Mouse (Mus musculus) hindbrain, postnatal 0 days (tissue): Measurements from ENCODE around the gene Prpf6. TPM values are rescaled to one million over a fixed set of nuclear protein-coding genes. Genes with fewer than 3 reads are reported as not detected.
A peak's percentile ranks its signal among the peaks of the same experiment; 100 is the strongest.

Experiments
- ATAC-seq: fragments of 200-750 bp; cut with Nextera tagmentation; 2 replicates; pipeline ENCODE4 v1.8.0; 2017; ENCODE audit warnings: mild to moderate bottlenecking, moderate TSS enrichment, moderate library complexity
- DNase-seq: peaks from one replicate; pipeline ENCODE4 v3.0.0-alpha.2; 2015; ENCODE audit warnings: low spot score
- H3K27ac ChIP-seq: fragments of 300-500 bp; sonication (generic); 2 replicates; pipeline ENCODE4 v1.5.1; 2014; ENCODE audit warnings: mild to moderate bottlenecking
- H3K27me3 ChIP-seq: fragments of 300-500 bp; sonication (generic); 2 replicates; pipeline ENCODE4 v1.6.1; 2014; ENCODE audit warnings: low read length, mixed read lengths; ENCODE audit not compliant: insufficient read depth
- H3K36me3 ChIP-seq: fragments of 300-500 bp; sonication (generic); 2 replicates; pipeline ENCODE4 v1.6.1; 2014; ENCODE audit warnings: low read length, mixed read lengths; ENCODE audit not compliant: insufficient read depth
- H3K4me1 ChIP-seq: fragments of 300-500 bp; sonication (generic); 2 replicates; pipeline ENCODE4 v1.6.1; 2014; ENCODE audit warnings: antibody characterized with exemption, low read length, mixed read lengths; ENCODE audit not compliant: insufficient read depth
- H3K4me2 ChIP-seq: fragments of 300-500 bp; sonication (generic); 2 replicates; pipeline ENCODE4 v1.6.1; 2014; ENCODE audit warnings: low read depth, mild to moderate bottlenecking, low read length, moderate library complexity, mixed read lengths
- H3K4me3 ChIP-seq: fragments of 300-500 bp; sonication (generic); 2 replicates; pipeline ENCODE4 v1.5.1; 2014; ENCODE audit warnings: low read length
- H3K9ac ChIP-seq: fragments of 300-500 bp; sonication (generic); replicated peaks from 2 replicates; pipeline ENCODE4 v1.6.1; 2014; ENCODE audit warnings: mild to moderate bottlenecking, low read length, moderate library complexity, mixed read lengths
- H3K9me3 ChIP-seq: fragments of 300-500 bp; sonication (generic); 2 replicates; pipeline ENCODE4 v1.6.1; 2016; ENCODE audit warnings: low read length, mixed read lengths
- CTCF ChIP-seq: IDR thresholded peaks from 2 replicates; pipeline ENCODE4 v1.5.1; 2016; ENCODE audit warnings: antibody characterized with exemption, control low read depth, low read depth
- WGBS: fragments of 180-500 bp; shearing (Covaris S2); extraction: QIAGEN DNeasy Blood & Tissue Kit; methylation state at CpG from one replicate; pipeline ENCODE4 v1.1.7; 2014; 5-methylcytosine and 5-hydroxymethylcytosine counted together
- polyA plus RNA-seq: library from polyadenylated mRNA; unstranded; fragments of >200 nt; fragmentation: Nextera tagmentation; extraction: Ambion mirVana; gene quantifications from 2 replicates; pipeline ENCODE4 v1.2.1, GENCODE M21; 2015
- total RNA-seq: library from RNA; depleted of rRNA; stranded (reverse); fragments of >200 nt; gene quantifications from 2 replicates; pipeline ENCODE4 v1.2.3, GENCODE M21; 2014

Prpf6 gene
- total and polyA plus RNA-seq, 2 experiments from 2014 or later: 32.3 to 39.8 TPM

DNA sequence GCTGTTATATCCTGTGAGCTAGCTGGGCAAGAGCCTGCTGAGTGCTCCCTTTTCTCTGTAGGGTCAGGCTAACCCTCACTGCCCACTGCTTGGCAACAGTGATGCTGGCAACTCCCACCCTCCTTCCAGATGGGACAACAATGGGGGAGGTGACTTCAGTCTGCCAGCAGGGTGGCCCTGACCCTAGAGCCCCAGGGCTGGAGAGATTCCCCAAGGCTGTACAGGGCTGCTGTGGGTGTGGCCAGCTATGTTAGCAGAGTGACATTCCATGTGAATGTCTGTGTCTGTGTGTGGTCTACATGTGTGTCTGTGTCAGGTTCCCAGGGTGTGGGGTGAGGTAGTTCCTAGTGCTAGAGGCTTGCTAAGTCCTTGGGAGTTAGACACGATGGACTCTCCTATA is 81.8 kb downstream of the Prpf6 start:
- TF ChIP-seq CTCF: no peak
- H3K4me3 ChIP-seq: no peak overlapping the region
- H3K9ac ChIP-seq: no peak overlapping the region
- H3K4me1 ChIP-seq: peaks cover 32% of the 10 kb centered on the region
- ATAC-seq: peak; percentile 22; the same call in 1 of the 2 replicates
- DNase-seq: no peak
- WGBS: 52% methylated on average over 1 of the region's 1 CpGs
- no peak overlapping the region; the same call in 1 of the 2 replicates for H3K27ac ChIP-seq
- no peaks in the 10 kb centered on the region for H3K9me3 ChIP-seq
- no peak overlapping the region for H3K4me2 ChIP-seq
- no peaks in the 10 kb centered on the region; the same call in 1 of the 2 replicates for H3K36me3 ChIP-seq
- peaks cover 31% of the 10 kb centered on the region for H3K27me3 ChIP-seq

- peaks cover 24% of the 10 kb centered on the region for H3K27me3 ChIP-seq
- 76% methylated on average over 4 of the region's 4 CpGs for WGBS
- no peaks in the 10 kb centered on the region for H3K36me3 ChIP-seq
- H3K4me1 ChIP-seq: peaks cover 32% of the 10 kb centered on the region
- DNase-seq: no peak
- peak overlapping the region; percentile 36; the same call in 1 of the 2 replicates for H3K27ac ChIP-seq
- H3K9me3 ChIP-seq: no peaks in the 10 kb centered on the region
- no peak for TF ChIP-seq CTCF
- no peak overlapping the region for H3K9ac ChIP-seq
- H3K4me3 ChIP-seq: no peak overlapping the region
- ATAC-seq: no peak
- no peak overlapping the region for H3K4me2 ChIP-seq
These were observed 83.3 kb downstream of the Prpf6 start for GRCm38 (mm10) chr2:181674934-181675333.

- no peak for TF ChIP-seq CTCF
- DNase-seq: peak; percentile 66
- WGBS: 3% methylated on average over 14 of the region's 14 CpGs
- ATAC-seq: peak; percentile 31; the same call in 1 of the 2 replicates
- Histone ChIP-seq H3K9ac (no peak overlapping the region), H3K36me3 (no peaks in the 10 kb centered on the region), H3K4me3 (no peak overlapping the region), H3K27me3 (peaks cover 19% of the 10 kb centered on the region), H3K4me2 (peak overlapping the region; percentile 38), H3K27ac (peak overlapping the region; percentile 36; the same call in 1 of the 2 replicates), H3K4me1 (peaks cover 30% of the 10 kb centered on the region), H3K9me3 (no peaks in the 10 kb centered on the region)
These were observed 83.8 kb downstream of the Prpf6 start for GRCm38 (mm10) chr2:181675454-181675853.

GRCm38 (mm10) chr2:181676424-181676823 is 84.8 kb downstream of the Prpf6 start:
- no peak overlapping the region for H3K9ac ChIP-seq
- peak; percentile 45 for TF ChIP-seq CTCF
- H3K4me1 ChIP-seq: peaks cover 22% of the 10 kb centered on the region
- ATAC-seq (no peak), DNase-seq (peak; percentile 55)
- no peaks in the 10 kb centered on the region for H3K9me3 ChIP-seq
- 17% methylated on average over 2 of the region's 2 CpGs for WGBS
- peaks cover 9% of the 10 kb centered on the region; the same call in 1 of the 2 replicates for H3K27me3 ChIP-seq
- peak overlapping the region; percentile 8; the same call in 1 of the 2 replicates for H3K27ac ChIP-seq
- H3K4me2 ChIP-seq: no peak overlapping the region
- H3K36me3 ChIP-seq: no peaks in the 10 kb centered on the region
- H3K4me3 ChIP-seq: no peak overlapping the region

DNA sequence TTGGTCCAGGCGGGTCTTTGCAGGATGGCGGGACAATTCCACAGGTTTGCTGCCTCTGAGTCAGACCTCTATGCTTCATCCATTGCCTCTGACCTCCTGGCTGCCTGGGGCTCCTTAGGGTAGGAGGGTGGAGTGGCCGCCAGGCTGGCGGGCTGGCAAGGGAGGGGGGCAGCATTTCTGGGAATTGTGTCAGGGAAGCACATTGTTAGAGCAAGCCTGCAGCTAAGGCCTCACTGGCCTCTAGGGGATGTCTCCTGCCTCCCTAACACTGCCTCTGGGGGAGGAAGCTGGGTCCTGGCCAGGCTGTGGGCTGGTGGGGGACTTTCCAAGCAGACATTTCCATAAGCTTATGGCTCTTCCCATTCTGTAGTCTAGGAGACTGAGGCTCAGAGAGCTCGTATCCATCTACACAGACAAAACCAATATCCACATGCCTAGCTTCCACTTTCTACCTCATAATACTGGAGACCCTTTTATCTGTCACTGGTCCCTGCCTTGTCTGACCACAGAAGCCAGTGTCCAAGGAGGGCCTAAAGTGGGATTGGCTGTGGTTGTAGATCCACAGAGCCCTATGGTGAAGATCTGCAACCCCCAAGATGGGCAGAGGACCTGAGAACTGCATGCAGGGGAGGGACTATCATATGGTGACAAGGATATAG is 85.6 kb downstream of the Prpf6 start:
- TF ChIP-seq CTCF: 0 out of 2 replicates have a peak, but pooled peaks have one; percentile 19
- Histone ChIP-seq H3K9ac (no peak overlapping the region), H3K9me3 (no peaks in the 10 kb centered on the region), H3K27ac (peak overlapping the region; percentile 8; the same call in 1 of the 2 replicates), H3K4me1 (peaks cover 22% of the 10 kb centered on the region), H3K27me3 (0 out of 2 replicates have a peak, but pooled peaks cover 3% of the 10 kb centered on the region), H3K4me3 (no peak overlapping the region), H3K36me3 (no peaks in the 10 kb centered on the region), H3K4me2 (no peak overlapping the region)
- 54% methylated on average over 5 of the region's 5 CpGs for WGBS
- ATAC-seq (no peak), DNase-seq (no peak)

DNA sequence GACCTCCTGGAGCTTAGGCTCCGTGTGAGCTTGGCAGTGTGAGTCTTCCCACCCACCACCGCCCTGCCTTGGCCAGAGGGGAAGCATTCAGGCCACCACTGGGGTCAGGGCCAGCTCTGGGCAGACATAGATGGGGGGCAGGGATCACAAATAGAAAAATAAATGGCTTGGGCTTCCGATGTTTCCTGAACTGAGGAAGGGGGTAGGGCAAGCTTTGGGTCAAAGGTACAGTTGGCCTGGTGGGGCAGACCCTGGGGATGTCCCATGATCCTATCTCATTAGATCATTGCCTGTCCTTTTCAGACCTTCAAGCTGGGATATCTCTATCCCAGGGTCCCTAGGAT is 86.1 kb downstream of the Prpf6 start:
- no peak overlapping the region for H3K9ac ChIP-seq
- peaks cover 22% of the 10 kb centered on the region for H3K4me1 ChIP-seq
- TF ChIP-seq CTCF: no peak
- no peak for ATAC-seq
- no peak overlapping the region for H3K4me2 ChIP-seq
- H3K36me3 ChIP-seq: no peaks in the 10 kb centered on the region
- no peaks in the 10 kb centered on the region for H3K9me3 ChIP-seq
- DNase-seq: no peak
- H3K27me3 ChIP-seq: no peaks in the 10 kb centered on the region
- 59% methylated on average over 3 of the region's 3 CpGs for WGBS
- no peak overlapping the region for H3K27ac ChIP-seq
- no peak overlapping the region for H3K4me3 ChIP-seq

DNA sequence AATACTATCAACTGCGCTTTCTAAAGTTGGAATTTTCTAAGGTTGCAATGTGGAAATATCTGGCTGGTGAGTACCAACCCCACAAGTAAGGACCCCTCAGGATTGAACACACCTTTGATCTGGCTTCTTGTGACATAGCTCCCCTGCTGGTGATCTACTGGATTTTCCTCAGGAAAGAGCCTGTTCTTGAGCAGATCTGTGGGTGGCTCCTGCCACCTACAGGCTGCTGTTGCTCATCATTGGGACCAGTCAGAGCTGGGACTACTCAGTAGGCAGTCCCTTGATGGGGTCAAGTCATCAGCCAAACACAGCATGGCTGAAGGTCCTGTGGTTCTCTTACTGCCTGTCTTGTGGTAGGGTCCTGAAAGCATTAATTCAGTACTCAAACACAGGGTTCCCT is 87.1 kb downstream of the Prpf6 start:
- no peak overlapping the region for H3K4me2 ChIP-seq
- H3K4me1 ChIP-seq: peaks cover 22% of the 10 kb centered on the region
- no peaks in the 10 kb centered on the region for H3K9me3 ChIP-seq
- peak; percentile 98 for TF ChIP-seq CTCF
- no peaks in the 10 kb centered on the region for H3K27me3 ChIP-seq
- no peaks in the 10 kb centered on the region for H3K36me3 ChIP-seq
- H3K9ac ChIP-seq: no peak overlapping the region
- 52% methylated on average over 1 of the region's 1 CpGs for WGBS
- no peak overlapping the region for H3K4me3 ChIP-seq
- ATAC-seq (peak; percentile 79), DNase-seq (peak; percentile 91)
- H3K27ac ChIP-seq: no peak overlapping the region
